Comparison of ENCODE assay signal across 15 mouse cellular contexts in genomic region chr17:48286765-48287164, GRCm38 (mm10). TPM values are rescaled to one million over a fixed set of nuclear protein-coding genes. Genes with fewer than 3 reads are reported as not detected.
DNase-seq lines count a peak whose midpoint lies in the region; ATAC-seq and TF ChIP-seq lines count a peak whose summit lies in the region.
"Had no signal": no experiment of that assay in that cellular context is flagged by ENCODE, and none has a peak within 500 bp of the region (broad histone marks: within the 10 kb centered on the region; RNA-seq: fewer than 3 reads in every experiment).

No protein-coding gene starts in this region.

- no peak for TF ChIP-seq EP300 in stomach, postnatal 0 days (optimal IDR thresholded peaks at IDR 0.05)

- 34% methylated on average over 1 of the region's 1 CpGs for WGBS in lung, adult 2 months
- WGBS in stomach, postnatal 0 days: 44% methylated on average over 1 of the region's 1 CpGs

- H3K27ac ChIP-seq in stomach, postnatal 0 days (replicated peaks): no peak overlapping the region
- H3K27ac ChIP-seq: hindbrain, embryonic 13.5 days; liver, embryonic 15.5 days had no signal

- no peak overlapping the region for H3K9ac ChIP-seq in stomach, postnatal 0 days (ENCODE audit: low read length)
- H3K9ac ChIP-seq: hindbrain, embryonic 13.5 days; liver, embryonic 15.5 days had no signal

- peak; percentile 11 for DNase-seq in embryo, embryonic 11 days
- no peak for DNase-seq in embryo, embryonic 10.5 days (ENCODE audit: low spot score)
- no peak for DNase-seq in lung, adult 2 months
- no peak for DNase-seq in lung, postnatal 14 days
- DNase-seq in stomach, postnatal 0 days (ENCODE audit: low spot score): no peak
- DNase-seq in layer of hippocampus, adult 8-10 months (ENCODE audit: low spot score in 2 of 2): no peak
- no peak for DNase-seq in lung, postnatal 4 days
- DNase-seq: cerebellum, adult 11-12 months had no signal

- TF ChIP-seq CTCF in lung, adult 2 months (IDR thresholded peaks at IDR 0.05; ENCODE audit: insufficient read depth, low read length): 0 out of 2 replicates have a peak, but pooled peaks have one; percentile 14
- peak; percentile 30; the same call in 1 of the 2 replicates for TF ChIP-seq CTCF in stomach, postnatal 0 days (IDR thresholded peaks at IDR 0.05; ENCODE audit: low read depth)

- H3K4me2 ChIP-seq in stomach, postnatal 0 days (replicated peaks; ENCODE audit: low read depth): no peak overlapping the region
- H3K4me2 ChIP-seq: hindbrain, embryonic 13.5 days; liver, embryonic 15.5 days had no signal

- no peaks in the 10 kb centered on the region for H3K9me3 ChIP-seq in stomach, postnatal 0 days (ENCODE audit: control insufficient read depth, low read length)
- H3K9me3 ChIP-seq: liver, embryonic 15.5 days had no signal

- H3K4me3 ChIP-seq in lung, adult 2 months (replicated peaks; ENCODE audit: extremely low read depth, low read depth, low read length): no peak overlapping the region
- H3K4me3 ChIP-seq in stomach, postnatal 0 days (ENCODE audit: low read depth, low read length): no peak overlapping the region
- H3K4me3 ChIP-seq: hindbrain, embryonic 13.5 days; liver, embryonic 15.5 days had no signal

- no peak for TF ChIP-seq POLR2A in lung, adult 2 months (IDR thresholded peaks at IDR 0.05; ENCODE audit: borderline replicate concordance, extremely low read depth, low read depth, low read length)

- H3K27me3 ChIP-seq in stomach, postnatal 0 days (ENCODE audit: control insufficient read depth, insufficient read depth, low read length): no peaks in the 10 kb centered on the region
- H3K27me3 ChIP-seq: hindbrain, embryonic 13.5 days; liver, embryonic 15.5 days had no signal

- H3K4me1 ChIP-seq in lung, adult 2 months (ENCODE audit: control insufficient read depth, insufficient read depth, low read length): no peaks in the 10 kb centered on the region
- H3K4me1 ChIP-seq in stomach, postnatal 0 days (replicated peaks; ENCODE audit: control insufficient read depth, insufficient read depth): no peaks in the 10 kb centered on the region

- peak; percentile 91 for ATAC-seq in common myeloid progenitor, adult 5-6 weeks (replicated peaks; ENCODE audit: low read depth, poor library complexity, severe bottlenecking)
- ATAC-seq in stomach, postnatal 0 days (ENCODE audit: low FRiP score, low TSS enrichment): no peak

- no peaks in the 10 kb centered on the region for H3K36me3 ChIP-seq in stomach, postnatal 0 days (ENCODE audit: control insufficient read depth, insufficient read depth, low read length)
- H3K36me3 ChIP-seq: hindbrain, embryonic 13.5 days; liver, embryonic 15.5 days had no signal

RNA-seq across cellular contexts. Expression of gene Treml2, which starts 12.5 kb away (rescaled TPM):
- 3.0 and 6.0 TPM in 2 replicates for polyA plus RNA-seq in lung, adult 2 months (2012; rRNA removed)
- total RNA-seq in common myeloid progenitor, adult 5-6 weeks (2017): 46.2 and 61.0 TPM in 2 replicates
- 0.10 TPM in 2 replicates for polyA plus RNA-seq in stomach, postnatal 0 days (2015; fragmentation: Nextera tagmentation; extraction: Ambion mirVana)
- total RNA-seq in layer of hippocampus, adult 8-10 months (2022): 1 to 10 TPM in 2 of 4 experiments, under 1 TPM in 2; 0.14 to 2.8 (median 1.5) TPM
- polyA plus RNA-seq: C2C12 had no signal

RNA-seq across cellular contexts. Expression of gene Treml4, which starts 22.7 kb away (rescaled TPM):
- 8.0 and 11.7 TPM in 2 replicates for polyA plus RNA-seq in lung, adult 2 months (2012; rRNA removed)
- total RNA-seq in common myeloid progenitor, adult 5-6 weeks (2017): 0.58 TPM in 1 of 2 replicates, not detected in the other
- polyA plus RNA-seq in stomach, postnatal 0 days (2015; fragmentation: Nextera tagmentation; extraction: Ambion mirVana): 0.19 and 0.24 TPM in 2 replicates
- not detected for total RNA-seq in layer of hippocampus, adult 8-10 months (2022)
- polyA plus RNA-seq: C2C12; embryonic facial prominence, embryonic 11.5 days; forebrain, embryonic 11.5 days; hindbrain, embryonic 13.5 days had no signal

RNA-seq across cellular contexts. Expression of gene B430306N03Rik, which starts 29.2 kb away (rescaled TPM):
- polyA plus RNA-seq in lung, adult 2 months (2012; rRNA removed): 1.0 and 1.8 TPM in 2 replicates
- total RNA-seq in common myeloid progenitor, adult 5-6 weeks (2017): 0.34 and 0.91 TPM in 2 replicates
- 0.18 and 0.21 TPM in 2 replicates for polyA plus RNA-seq in stomach, postnatal 0 days (2015; fragmentation: Nextera tagmentation; extraction: Ambion mirVana)
- total RNA-seq in layer of hippocampus, adult 8-10 months (2022): under 1 TPM in 3 of 4 experiments, not detected in 1; 0.21 to 0.64 (median 0.43) TPM
- polyA plus RNA-seq: C2C12; embryonic facial prominence, embryonic 11.5 days; forebrain, embryonic 11.5 days had no signal

RNA-seq across cellular contexts. Expression of gene Trem3, which starts 39.2 kb away (rescaled TPM):
- 0.74 and 1.3 TPM in 2 replicates for polyA plus RNA-seq in lung, adult 2 months (2012; rRNA removed)
- total RNA-seq in common myeloid progenitor, adult 5-6 weeks (2017): 2.9 and 4.5 TPM in 2 replicates
- 0.10 TPM in 1 of 2 replicates, not detected in the other for polyA plus RNA-seq in stomach, postnatal 0 days (2015; fragmentation: Nextera tagmentation; extraction: Ambion mirVana)
- not detected for total RNA-seq in layer of hippocampus, adult 8-10 months (2022)
- total RNA-seq: midbrain, postnatal 0 days had no signal
- polyA plus RNA-seq: C2C12; forebrain, embryonic 11.5 days; hindbrain, embryonic 13.5 days; midbrain, postnatal 0 days had no signal

RNA-seq across cellular contexts. Expression of gene Trem1, which starts 54.2 kb away (rescaled TPM):
- polyA plus RNA-seq in lung, adult 2 months (2012; rRNA removed): 0.68 and 1.2 TPM in 2 replicates
- total RNA-seq in common myeloid progenitor, adult 5-6 weeks (2017): 1.4 and 2.9 TPM in 2 replicates
- polyA plus RNA-seq in stomach, postnatal 0 days (2015; fragmentation: Nextera tagmentation; extraction: Ambion mirVana): 0.05 TPM in 1 of 2 replicates, not detected in the other
- not detected for total RNA-seq in layer of hippocampus, adult 8-10 months (2022)
- total RNA-seq: midbrain, postnatal 0 days had no signal
- polyA plus RNA-seq: C2C12; forebrain, embryonic 11.5 days; hindbrain, embryonic 13.5 days; midbrain, postnatal 0 days had no signal

Comparison
In these comparisons a context has a peak if more than half of its experiments do, and no peak if none do; other contexts are left out.
1. RNA of gene Treml2, which starts 12.5 kb away (total RNA-seq): 46.2 to 61.0 TPM in common myeloid progenitor, adult 5-6 weeks; 0.14 to 2.8 TPM in layer of hippocampus, adult 8-10 months; every median in the first group is over 10 times any median in the second.